Mouse (Mus musculus): Measurements from ENCODE around the gene Efcab6. TPM values are rescaled to one million over a fixed set of nuclear protein-coding genes. Genes with fewer than 3 reads are reported as not detected.

The Efcab6 gene
- total RNA-seq, 1 experiment from 2014 or later: not detected

GRCm38 (mm10) chr15:84070116-84070676 is 5.0 kb upstream of the Efcab6 start:
- no peak for ATAC-seq (ENCODE audit: extremely low read depth, insufficient number of reproducible peaks, low FRiP score, poor library complexity, severe bottlenecking)

- no peak for ATAC-seq (ENCODE audit: extremely low read depth, insufficient number of reproducible peaks, low FRiP score, poor library complexity, severe bottlenecking)
Measured at GRCm38 (mm10) chr15:84069455-84070050, 4.4 kb upstream of the Efcab6 start.

DNA sequence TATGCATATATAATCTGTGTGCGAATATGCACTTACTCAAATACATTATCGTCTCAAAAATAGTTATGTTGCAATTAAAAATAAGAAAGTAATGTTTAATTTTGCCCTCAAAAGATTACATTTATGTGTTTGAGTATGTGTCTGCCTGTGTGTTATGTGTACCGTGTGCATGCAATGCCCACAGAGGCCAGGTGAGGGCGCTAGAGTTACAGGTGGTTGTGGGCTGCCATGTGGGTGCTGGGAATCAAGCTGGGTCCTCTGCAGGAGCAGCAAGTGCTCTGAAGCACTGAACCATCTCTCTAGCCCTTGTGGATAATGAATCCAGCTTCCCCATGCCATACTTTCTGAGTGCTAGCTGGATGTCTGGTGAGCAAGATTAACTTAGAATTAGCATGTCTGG is 522 bp upstream of the Efcab6 start:
- no peak for ATAC-seq (ENCODE audit: extremely low read depth, insufficient number of reproducible peaks, low FRiP score, poor library complexity, severe bottlenecking)

DNA sequence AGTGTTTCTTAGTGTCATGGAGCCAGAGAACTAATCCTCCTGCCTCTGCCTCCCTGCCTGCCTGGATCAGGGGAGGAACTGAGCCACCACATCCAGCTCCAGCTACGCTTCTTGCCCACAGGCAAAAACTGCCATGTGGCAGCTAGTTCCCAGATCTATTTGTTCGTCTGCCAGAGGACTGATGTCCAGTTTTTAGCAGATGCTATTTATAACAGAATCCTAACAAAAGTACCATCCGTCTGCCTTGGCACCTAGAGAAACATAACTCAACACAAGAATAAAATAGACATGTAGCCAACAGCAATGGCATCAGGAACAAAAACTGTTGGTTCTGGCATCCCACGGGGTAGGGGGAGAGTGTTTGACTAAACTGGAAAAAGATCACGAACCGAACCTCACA is 6.3 kb downstream of the Efcab6 start:
- ATAC-seq (ENCODE audit: extremely low read depth, insufficient number of reproducible peaks, low FRiP score, poor library complexity, severe bottlenecking): no peak

GRCm38 (mm10) chr15:84056083-84056482 is 9.1 kb downstream of the Efcab6 start:
- no peak for ATAC-seq (ENCODE audit: extremely low read depth, insufficient number of reproducible peaks, low FRiP score, poor library complexity, severe bottlenecking)

DNA sequence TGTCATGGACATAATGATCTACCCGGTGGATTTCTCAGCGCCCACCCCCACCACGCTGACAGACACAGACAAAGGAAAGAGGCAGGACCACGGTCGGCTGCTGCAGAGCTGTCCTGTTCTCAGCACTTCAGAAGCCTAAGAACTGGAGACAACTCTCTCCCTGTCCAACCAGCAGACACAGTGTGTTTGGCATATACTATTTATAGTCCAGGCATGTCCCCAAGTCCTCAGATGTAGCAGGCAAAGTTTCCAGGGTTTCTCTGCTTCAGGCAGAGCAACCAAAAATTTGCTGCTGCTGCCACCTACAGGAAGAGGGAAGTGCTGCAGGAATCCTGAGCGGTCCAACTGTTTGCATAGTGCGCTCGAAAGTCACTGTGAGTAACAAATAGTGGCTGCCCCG is 11.3 kb downstream of the Efcab6 start:
- ATAC-seq (ENCODE audit: extremely low read depth, insufficient number of reproducible peaks, low FRiP score, poor library complexity, severe bottlenecking): no peak

GRCm38 (mm10) chr15:84053240-84053639 is 11.9 kb downstream of the Efcab6 start:
- ATAC-seq (ENCODE audit: extremely low read depth, insufficient number of reproducible peaks, low FRiP score, poor library complexity, severe bottlenecking): no peak

DNA sequence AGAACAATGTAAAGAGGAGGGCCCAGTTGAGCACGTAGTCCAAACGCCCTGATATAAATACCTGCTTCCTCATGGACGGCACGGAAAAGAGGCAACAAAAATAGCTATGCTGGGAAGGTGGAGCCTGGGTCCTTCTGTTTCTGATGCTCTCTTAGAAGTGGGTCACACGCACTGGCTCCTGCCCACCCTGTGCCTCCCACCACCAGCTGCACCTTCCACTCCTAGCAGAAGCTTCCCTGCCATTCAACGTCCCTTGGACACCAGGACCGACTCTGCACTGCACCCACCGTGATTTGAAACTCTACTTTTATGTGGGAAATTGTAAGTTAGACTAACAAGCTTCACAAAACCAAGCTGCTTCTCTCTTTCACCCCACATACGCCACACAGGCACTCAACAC is 12.8 kb downstream of the Efcab6 start:
- ATAC-seq (ENCODE audit: extremely low read depth, insufficient number of reproducible peaks, low FRiP score, poor library complexity, severe bottlenecking): no peak

- ATAC-seq (ENCODE audit: extremely low read depth, insufficient number of reproducible peaks, low FRiP score, poor library complexity, severe bottlenecking): no peak
Measured at GRCm38 (mm10) chr15:84049570-84049969, 15.6 kb downstream of the Efcab6 start.

DNA sequence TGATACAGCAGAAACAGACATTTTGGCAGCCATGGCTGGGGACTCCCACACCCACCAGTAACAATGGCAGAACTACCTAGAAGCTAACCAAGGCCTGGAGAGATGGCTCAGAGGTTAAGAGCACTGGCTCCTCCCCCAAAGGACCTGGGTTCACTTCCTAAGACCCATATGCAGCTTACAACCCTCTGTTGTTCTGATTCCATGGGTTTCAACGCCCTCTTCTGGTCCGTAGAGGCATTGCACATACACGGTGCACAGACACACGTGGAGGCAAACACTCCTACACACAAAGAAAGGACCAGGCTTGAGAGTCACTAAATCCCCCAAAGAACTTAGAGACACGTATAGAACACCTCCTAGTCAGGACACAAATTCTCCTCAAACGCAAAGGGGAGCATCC is 19.6 kb downstream of the Efcab6 start:
- ATAC-seq (ENCODE audit: extremely low read depth, insufficient number of reproducible peaks, low FRiP score, poor library complexity, severe bottlenecking): no peak

- ATAC-seq (ENCODE audit: extremely low read depth, insufficient number of reproducible peaks, low FRiP score, poor library complexity, severe bottlenecking): no peak
Measured at GRCm38 (mm10) chr15:84037067-84037466, 28.1 kb downstream of the Efcab6 start.

DNA sequence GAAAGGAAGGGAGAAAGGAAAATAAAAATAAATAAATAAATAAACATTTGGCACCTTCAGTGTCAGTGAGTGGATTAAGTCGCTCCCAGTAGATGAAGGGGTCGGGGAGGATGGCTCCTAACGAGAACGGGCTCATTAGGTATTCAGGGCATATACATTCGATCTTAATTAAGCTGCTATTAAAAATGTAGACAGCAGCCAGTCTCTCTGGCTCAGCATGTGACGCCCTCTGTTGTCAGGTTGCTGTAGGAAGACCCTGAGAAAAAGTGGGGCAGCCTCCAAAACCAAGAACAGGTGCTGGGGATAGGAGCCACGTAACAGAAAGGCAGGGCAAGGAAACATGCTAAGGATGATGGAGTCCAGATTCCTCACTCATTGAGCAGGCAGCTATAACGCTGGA is 39.5 kb downstream of the Efcab6 start:
- no peak for ATAC-seq (ENCODE audit: extremely low read depth, insufficient number of reproducible peaks, low FRiP score, poor library complexity, severe bottlenecking)

GRCm38 (mm10) chr15:84024851-84025250 is 40.3 kb downstream of the Efcab6 start:
- ATAC-seq (ENCODE audit: extremely low read depth, insufficient number of reproducible peaks, low FRiP score, poor library complexity, severe bottlenecking): no peak

DNA sequence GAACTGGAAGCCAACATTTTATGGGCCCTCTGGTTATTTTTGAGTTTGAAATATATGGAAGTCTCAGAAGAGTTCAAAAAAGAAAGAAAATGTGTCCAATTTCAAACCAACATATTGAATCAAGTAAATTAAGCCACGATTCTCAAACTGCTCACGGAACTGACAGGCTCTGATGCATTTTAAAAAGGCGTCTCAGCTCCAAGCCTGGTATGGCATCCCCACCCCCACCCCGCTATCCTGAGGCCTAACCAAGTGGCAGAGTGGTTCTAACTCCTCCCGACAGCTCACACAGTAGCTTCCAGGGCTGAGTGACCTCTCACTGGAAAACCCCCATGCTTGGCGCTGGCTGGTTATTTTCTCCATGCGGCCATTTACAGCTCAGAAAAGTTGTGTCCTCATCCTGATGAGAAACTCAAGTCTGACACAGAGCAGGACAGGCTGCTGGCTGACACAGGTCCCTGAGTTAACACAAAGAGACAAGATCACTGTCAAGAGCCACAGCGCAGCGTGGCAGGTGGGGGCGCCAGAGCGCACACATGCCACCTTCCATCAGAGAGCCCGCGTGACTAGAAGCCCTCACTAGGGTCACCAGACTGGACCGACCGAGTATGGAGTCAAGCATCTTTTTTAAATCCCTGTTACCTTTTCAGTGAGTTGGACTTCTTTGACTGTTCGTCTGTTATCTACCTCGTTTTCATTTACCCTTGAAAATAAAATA is 55.7 kb downstream of the Efcab6 start:
- no peak for ATAC-seq (ENCODE audit: extremely low read depth, insufficient number of reproducible peaks, low FRiP score, poor library complexity, severe bottlenecking)

- no peak for ATAC-seq (ENCODE audit: extremely low read depth, insufficient number of reproducible peaks, low FRiP score, poor library complexity, severe bottlenecking)
Measured at GRCm38 (mm10) chr15:84004306-84004705, 60.9 kb downstream of the Efcab6 start.

- ATAC-seq (ENCODE audit: extremely low read depth, insufficient number of reproducible peaks, low FRiP score, poor library complexity, severe bottlenecking): no peak
Measured at GRCm38 (mm10) chr15:83999071-83999470, 66.1 kb downstream of the Efcab6 start.

DNA sequence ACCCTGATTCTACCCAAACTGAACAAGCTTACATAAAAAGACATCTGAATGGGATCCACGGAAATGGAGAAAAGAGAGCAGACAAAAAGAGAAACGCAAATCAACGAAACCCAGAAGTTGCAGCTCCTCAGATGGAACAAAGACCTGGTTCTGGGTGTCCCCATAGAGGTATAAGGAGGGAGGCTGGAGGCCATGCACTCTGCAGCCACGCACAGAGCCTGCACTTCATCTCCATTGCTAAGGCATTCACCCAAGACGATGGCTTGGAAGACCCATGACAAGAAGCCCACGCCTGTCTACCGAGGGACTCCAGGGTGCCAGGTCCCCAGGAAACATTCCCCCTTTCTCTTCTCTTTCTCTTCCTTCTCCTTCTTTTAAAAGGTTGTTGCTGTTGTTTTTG is 66.6 kb downstream of the Efcab6 start:
- no peak for ATAC-seq (ENCODE audit: extremely low read depth, insufficient number of reproducible peaks, low FRiP score, poor library complexity, severe bottlenecking)

- ATAC-seq (ENCODE audit: extremely low read depth, insufficient number of reproducible peaks, low FRiP score, poor library complexity, severe bottlenecking): no peak
Measured at GRCm38 (mm10) chr15:83998115-83998514, 67.1 kb downstream of the Efcab6 start.

GRCm38 (mm10) chr15:83997550-83997949 is 67.6 kb downstream of the Efcab6 start:
- no peak for ATAC-seq (ENCODE audit: extremely low read depth, insufficient number of reproducible peaks, low FRiP score, poor library complexity, severe bottlenecking)

DNA sequence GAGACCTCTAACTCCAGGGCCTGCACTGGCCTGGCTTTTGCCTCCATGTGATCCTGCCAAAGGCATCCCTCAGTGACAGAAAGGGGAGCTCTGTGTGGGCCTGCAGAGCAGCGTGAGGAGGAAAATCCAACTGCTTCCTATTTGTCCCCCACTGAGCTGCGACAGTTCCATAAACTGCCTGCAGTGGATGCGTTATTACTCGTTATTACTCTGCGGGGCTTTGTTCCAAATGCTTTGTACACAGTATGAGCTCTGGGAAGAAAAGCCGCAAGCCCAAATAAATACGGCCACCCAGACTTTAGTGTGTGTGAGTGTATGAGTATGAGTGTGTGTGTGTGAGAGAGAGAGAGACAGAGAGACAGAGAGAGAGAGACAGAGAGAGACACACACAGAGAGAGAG is 68.3 kb downstream of the Efcab6 start:
- no peak for ATAC-seq (ENCODE audit: extremely low read depth, insufficient number of reproducible peaks, low FRiP score, poor library complexity, severe bottlenecking)

GRCm38 (mm10) chr15:83992191-83992590 is 73.0 kb downstream of the Efcab6 start:
- ATAC-seq (ENCODE audit: extremely low read depth, insufficient number of reproducible peaks, low FRiP score, poor library complexity, severe bottlenecking): no peak
